Mouse (Mus musculus): Measurements from ENCODE around the gene Acox3.

- TF ChIP-seq CTCF (IDR thresholded peaks at IDR 0.05; ENCODE audit: extremely low read depth, insufficient read depth, insufficient read length, insufficient replicate concordance) (no peak), POLR2A (IDR thresholded peaks at IDR 0.05; ENCODE audit: low read depth, low read length) (no peak)
Measured at GRCm38 (mm10) chr5:35608559-35608958, 25.7 kb downstream of the Acox3 start.

Data from spleen, adult 2 months (tissue).